8 mouse cellular contexts compared by ENCODE assay signal in the genomic region with DNA sequence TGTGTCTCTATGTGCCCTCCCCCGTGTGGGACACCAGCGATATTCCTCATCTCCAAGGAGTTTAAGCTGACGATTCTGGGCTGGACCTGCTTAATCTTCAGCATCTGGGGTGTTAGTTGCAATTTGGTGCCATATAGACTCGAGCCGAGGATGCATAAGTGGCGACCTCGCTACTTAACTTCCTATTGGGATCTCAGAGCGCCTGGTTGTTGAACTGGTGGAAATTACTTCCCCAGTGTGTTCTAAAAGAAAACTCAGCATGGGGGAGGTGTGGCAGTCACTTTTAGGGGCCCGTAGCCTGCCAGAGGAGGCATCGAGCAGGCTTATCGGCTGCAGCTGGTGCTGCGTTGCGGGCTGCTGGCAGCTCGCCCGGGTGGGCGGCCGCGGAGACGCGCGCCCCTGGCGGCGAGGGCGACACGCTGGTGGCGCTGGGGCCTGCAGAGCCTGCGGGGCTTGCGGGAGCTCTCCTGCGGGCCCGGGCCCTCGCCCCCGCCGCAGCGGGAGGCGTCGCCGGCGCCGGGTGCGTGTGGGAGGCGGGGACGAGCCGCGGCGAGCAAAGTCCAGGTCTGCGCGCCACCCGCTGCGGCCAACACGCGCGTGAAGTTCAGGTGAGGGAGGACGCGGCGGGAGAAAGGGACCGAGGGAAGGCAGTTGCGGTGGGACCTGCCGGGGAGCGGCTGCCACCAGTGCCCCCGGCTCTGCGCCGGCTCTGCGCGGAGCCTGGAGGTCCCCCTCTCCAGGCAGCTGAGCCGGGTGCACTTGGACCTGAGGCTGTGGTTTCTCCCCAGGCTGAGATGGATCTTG. TPM values are rescaled to one million over a fixed set of nuclear protein-coding genes. Genes with fewer than 3 reads are reported as not detected.
A peak's percentile ranks its signal among the peaks of the same experiment; 100 is the strongest.
DNase-seq lines count a peak whose midpoint lies in the region; ATAC-seq and TF ChIP-seq lines count a peak whose summit lies in the region.

A gene (plus strand): TSS at position 418 of the 804 bp plus-strand sequence.

- DNase-seq in A20 (ENCODE audit: low read depth, low spot score), result peak; percentile 85
- DNase-seq in heart, embryonic 10.5 days (ENCODE audit: low spot score), result no peak
- DNase-seq in limb, embryonic 14.5 days (ENCODE audit: low spot score), result peak; percentile 16
- DNase-seq in spleen, adult 18-20 months, result peak; percentile 46 to 69

- peak within 1 kb of the TSS; percentile 52 for H3K9ac ChIP-seq in kidney, embryonic 14.5 days (ENCODE audit: low read depth, low read length)
- H3K9ac ChIP-seq in limb, embryonic 14.5 days (ENCODE audit: low read depth, low read length, severe bottlenecking), result peak within 1 kb of the TSS; percentile 59
- peak within 1 kb of the TSS; percentile 53 for H3K9ac ChIP-seq in midbrain, embryonic 15.5 days

- ATAC-seq in kidney, embryonic 14.5 days (ENCODE audit: low FRiP score, low TSS enrichment), result peak; percentile 89
- ATAC-seq in limb, embryonic 14.5 days (ENCODE audit: low FRiP score, low read depth), result peak; percentile 67
- peak; percentile 95 for ATAC-seq in midbrain, embryonic 15.5 days (replicated peaks)

- WGBS in heart, embryonic 10.5 days, result under 1% methylated on average over 65 of the region's 65 CpGs
- WGBS in kidney, embryonic 14.5 days, result under 1% methylated on average over 41 of the region's 65 CpGs
- under 1% methylated on average over 37 of the region's 65 CpGs for WGBS in limb, embryonic 14.5 days
- WGBS in midbrain, embryonic 15.5 days, result under 1% methylated on average over 65 of the region's 65 CpGs

- no peaks in the 10 kb centered on the region for H3K36me3 ChIP-seq in heart, embryonic 10.5 days
- H3K36me3 ChIP-seq in kidney, embryonic 14.5 days (ENCODE audit: control insufficient read depth, insufficient read depth, low read length), result no peaks in the 10 kb centered on the region
- no peaks in the 10 kb centered on the region for H3K36me3 ChIP-seq in limb, embryonic 14.5 days (ENCODE audit: control insufficient read depth, insufficient read depth, low read length)
- H3K36me3 ChIP-seq in midbrain, embryonic 15.5 days (replicated peaks), result no peaks in the 10 kb centered on the region

- H3K4me2 ChIP-seq in kidney, embryonic 14.5 days (replicated peaks; ENCODE audit: low read depth, low read length), result peak within 1 kb of the TSS; percentile 97
- H3K4me2 ChIP-seq in limb, embryonic 14.5 days (replicated peaks; ENCODE audit: low read depth, low read length, severe bottlenecking), result peak within 1 kb of the TSS; percentile 98
- H3K4me2 ChIP-seq in midbrain, embryonic 15.5 days, result peak within 1 kb of the TSS; percentile 95

- TF ChIP-seq POLR2A in bone marrow macrophage, adult 2 months (IDR thresholded peaks at IDR 0.05; ENCODE audit: borderline replicate concordance, low read depth, low read length), result no peak
- TF ChIP-seq POLR2A in embryonic fibroblast, embryonic 13.5 days (IDR thresholded peaks at IDR 0.05; ENCODE audit: low read depth, low read length), result no peak
- TF ChIP-seq POLR2A in limb, embryonic 14.5 days (IDR thresholded peaks at IDR 0.05; ENCODE audit: borderline replicate concordance, extremely low read depth, insufficient read depth, insufficient read length), result no peak

- peaks cover 29% of the 10 kb centered on the region for H3K27me3 ChIP-seq in heart, embryonic 10.5 days (ENCODE audit: insufficient read depth, poor library complexity, severe bottlenecking)
- H3K27me3 ChIP-seq in kidney, embryonic 14.5 days (ENCODE audit: control insufficient read depth, insufficient read depth, low read length), result peaks cover 11% of the 10 kb centered on the region
- peaks cover 3% of the 10 kb centered on the region; the same call in 1 of the 2 replicates for H3K27me3 ChIP-seq in limb, embryonic 14.5 days (ENCODE audit: control insufficient read depth, insufficient read depth, low read length)
- no peaks in the 10 kb centered on the region; the same call in 1 of the 2 replicates for H3K27me3 ChIP-seq in midbrain, embryonic 15.5 days (replicated peaks)

- no peaks in the 10 kb centered on the region; the same call in 1 of the 2 replicates for H3K9me3 ChIP-seq in heart, embryonic 10.5 days
- H3K9me3 ChIP-seq in kidney, embryonic 14.5 days (ENCODE audit: control insufficient read depth, low read length), result peaks cover 3% of the 10 kb centered on the region; the same call in 1 of the 2 replicates
- no peaks in the 10 kb centered on the region for H3K9me3 ChIP-seq in limb, embryonic 14.5 days (ENCODE audit: control insufficient read depth, low read length)
- H3K9me3 ChIP-seq in midbrain, embryonic 15.5 days, result no peaks in the 10 kb centered on the region

- TF ChIP-seq CTCF in bone marrow macrophage, adult 2 months (IDR thresholded peaks at IDR 0.05; ENCODE audit: low read depth, low read length), result no peak
- 0 out of 2 replicates have a peak, but pooled peaks have one; percentile 11 for TF ChIP-seq CTCF in embryonic fibroblast, embryonic 13.5 days (IDR thresholded peaks at IDR 0.05; ENCODE audit: borderline replicate concordance, insufficient read depth, low read length)

- peak within 1 kb of the TSS; percentile 71 for H3K4me3 ChIP-seq in bone marrow macrophage, adult 2 months (ENCODE audit: insufficient read depth, low read length)
- peak within 1 kb of the TSS; percentile 42 for H3K4me3 ChIP-seq in embryonic fibroblast, embryonic 13.5 days (ENCODE audit: insufficient read depth, low read length)
- peak within 1 kb of the TSS; percentile 77 for H3K4me3 ChIP-seq in heart, embryonic 10.5 days
- peak within 1 kb of the TSS; percentile 55 for H3K4me3 ChIP-seq in kidney, embryonic 14.5 days (ENCODE audit: low read length)
- H3K4me3 ChIP-seq in limb, embryonic 14.5 days (replicated peaks; ENCODE audit: low read length), result peak within 1 kb of the TSS; percentile 59
- H3K4me3 ChIP-seq in midbrain, embryonic 15.5 days, result peak within 1 kb of the TSS; percentile 49

- H3K27ac ChIP-seq in bone marrow macrophage, adult 2 months (ENCODE audit: insufficient read depth, low read depth, low read length), result peak within 1 kb of the TSS; percentile 55
- H3K27ac ChIP-seq in embryonic fibroblast, embryonic 13.5 days (ENCODE audit: insufficient read depth, low read length), result no peak within 1 kb of the TSS
- H3K27ac ChIP-seq in heart, embryonic 10.5 days, result peak within 1 kb of the TSS; percentile 62; the same call in 1 of the 2 replicates
- no peak within 1 kb of the TSS for H3K27ac ChIP-seq in kidney, embryonic 14.5 days (ENCODE audit: low read depth, low read length)
- H3K27ac ChIP-seq in limb, embryonic 14.5 days (replicated peaks; ENCODE audit: low read depth, low read length), result no peak within 1 kb of the TSS
- no peak within 1 kb of the TSS for H3K27ac ChIP-seq in midbrain, embryonic 15.5 days

- peaks cover 13% of the 10 kb centered on the region for H3K4me1 ChIP-seq in bone marrow macrophage, adult 2 months (ENCODE audit: control insufficient read depth, insufficient read depth, low read length)
- H3K4me1 ChIP-seq in embryonic fibroblast, embryonic 13.5 days (ENCODE audit: control insufficient read depth, insufficient read depth, low read length), result no peaks in the 10 kb centered on the region
- H3K4me1 ChIP-seq in heart, embryonic 10.5 days, result 0 out of 2 replicates have a peak, but pooled peaks cover 9% of the 10 kb centered on the region
- peaks cover 11% of the 10 kb centered on the region; the same call in 1 of the 2 replicates for H3K4me1 ChIP-seq in kidney, embryonic 14.5 days (ENCODE audit: control insufficient read depth, insufficient read depth, low read length)
- no peaks in the 10 kb centered on the region for H3K4me1 ChIP-seq in limb, embryonic 14.5 days (ENCODE audit: control insufficient read depth, insufficient read depth, low read length)
- peaks cover 13% of the 10 kb centered on the region for H3K4me1 ChIP-seq in midbrain, embryonic 15.5 days

RNA-seq across cellular contexts. Expression of the gene that starts here (rescaled TPM):
- 8.1 and 11.2 TPM in 2 replicates for polyA plus RNA-seq in bone marrow macrophage, adult 2 months (2012; ENCODE audit: insufficient read depth, insufficient read length, missing spikeins)
- polyA plus RNA-seq in embryonic fibroblast, embryonic 13.5 days (2011; ENCODE audit: insufficient read length, low read depth, missing spikeins), result 0.26 TPM in 1 of 2 replicates, not detected in the other
- 0.16 and 1.0 TPM in 2 replicates for polyA plus RNA-seq in heart, embryonic 10.5 days (2016; fragmentation: Nextera tagmentation; extraction: Ambion mirVana)
- 0.23 TPM in 1 of 2 replicates, not detected in the other for polyA plus RNA-seq in kidney, embryonic 14.5 days (2014; fragmentation: Nextera tagmentation; extraction: Ambion mirVana)
- 0.26 and 0.27 TPM in 2 replicates for polyA plus RNA-seq in limb, embryonic 14.5 days (2012; rRNA removed)
- polyA plus RNA-seq in limb, embryonic 14.5 days (2014; fragmentation: Nextera tagmentation; extraction: Ambion mirVana), result 0.44 and 0.51 TPM in 2 replicates
- polyA plus RNA-seq in midbrain, embryonic 15.5 days (2015; fragmentation: Nextera tagmentation; extraction: Ambion mirVana), result 0.29 and 0.46 TPM in 2 replicates

Comparison
In these comparisons a context has a peak if more than half of its experiments do, and no peak if none do; other contexts are left out.
1. Peak in ATAC-seq, H3K4me3 ChIP-seq, H3K9ac ChIP-seq and H3K4me2 ChIP-seq in kidney, embryonic 14.5 days; RNA of the gene not detected or under 1 TPM.
2. Peak in DNase-seq, ATAC-seq, H3K4me3 ChIP-seq, H3K9ac ChIP-seq and H3K4me2 ChIP-seq in limb, embryonic 14.5 days; RNA of the gene not detected or under 1 TPM.
3. Peak in ATAC-seq, H3K4me3 ChIP-seq, H3K9ac ChIP-seq and H3K4me2 ChIP-seq in midbrain, embryonic 15.5 days; RNA of the gene not detected or under 1 TPM.
4. H3K27ac ChIP-seq: peak in bone marrow macrophage, adult 2 months (single experiment) and heart, embryonic 10.5 days (single experiment); none in embryonic fibroblast, embryonic 13.5 days (single experiment), kidney, embryonic 14.5 days (single experiment), limb, embryonic 14.5 days (single experiment) and midbrain, embryonic 15.5 days (single experiment).
5. Peak in every context shown above with its lines, with median percentiles within 50 percentile points of each other: H3K4me3 ChIP-seq, ATAC-seq, H3K4me2 ChIP-seq and H3K9ac ChIP-seq.